Mouse (Mus musculus): ENCODE measurements around the gene Rsbn1.

DNA sequence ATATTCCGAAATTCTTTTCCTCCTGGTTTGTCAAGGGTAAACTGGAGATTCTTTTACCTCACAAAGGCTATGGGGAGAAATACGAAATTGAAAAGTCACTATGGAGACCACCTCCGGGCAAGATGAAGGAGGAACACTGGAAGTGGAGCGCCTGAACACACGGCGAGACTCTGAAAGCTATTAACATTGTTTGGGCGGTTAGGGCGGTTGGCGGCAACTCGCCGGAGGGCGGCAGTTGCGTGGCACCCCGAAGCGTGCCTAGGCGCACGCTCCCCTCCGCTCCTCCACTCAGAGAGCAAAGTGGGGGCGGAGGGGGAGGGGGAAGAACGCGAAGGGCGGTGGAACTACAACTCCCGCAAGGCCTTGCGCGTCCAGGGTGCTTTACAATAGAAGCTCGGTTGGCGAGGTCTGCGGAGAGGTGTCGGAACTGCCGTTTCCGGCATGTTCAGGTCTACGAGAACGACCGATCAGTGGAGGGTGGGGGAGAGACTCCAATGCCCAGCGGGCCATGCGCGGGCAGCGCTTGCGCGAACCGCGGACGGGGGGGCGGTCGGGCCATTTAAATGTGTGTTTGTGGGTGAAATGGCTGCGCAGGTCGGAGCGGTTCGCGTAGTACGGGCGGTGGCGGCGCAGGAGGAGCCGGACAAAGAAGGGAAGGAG is at the start of gene Rsbn1:
- TF ChIP-seq CTCF (IDR thresholded peaks at IDR 0.05; ENCODE audit: insufficient read depth, low read depth, low read length) (no peak), POLR2A (IDR thresholded peaks at IDR 0.05; ENCODE audit: insufficient read depth, low read depth, low read length) (peak; percentile 74)

Data from olfactory bulb, adult 2 months (tissue).